Mouse (Mus musculus): ENCODE measurements around the gene Ssrp1. TPM values are rescaled to one million over a fixed set of nuclear protein-coding genes. Genes with fewer than 3 reads are reported as not detected.
A peak's percentile ranks its signal among the peaks of the same experiment; 100 is the strongest.

The Ssrp1 gene
- polyA plus RNA-seq, 1 experiment from 2014 or later, result 254 TPM

DNA sequence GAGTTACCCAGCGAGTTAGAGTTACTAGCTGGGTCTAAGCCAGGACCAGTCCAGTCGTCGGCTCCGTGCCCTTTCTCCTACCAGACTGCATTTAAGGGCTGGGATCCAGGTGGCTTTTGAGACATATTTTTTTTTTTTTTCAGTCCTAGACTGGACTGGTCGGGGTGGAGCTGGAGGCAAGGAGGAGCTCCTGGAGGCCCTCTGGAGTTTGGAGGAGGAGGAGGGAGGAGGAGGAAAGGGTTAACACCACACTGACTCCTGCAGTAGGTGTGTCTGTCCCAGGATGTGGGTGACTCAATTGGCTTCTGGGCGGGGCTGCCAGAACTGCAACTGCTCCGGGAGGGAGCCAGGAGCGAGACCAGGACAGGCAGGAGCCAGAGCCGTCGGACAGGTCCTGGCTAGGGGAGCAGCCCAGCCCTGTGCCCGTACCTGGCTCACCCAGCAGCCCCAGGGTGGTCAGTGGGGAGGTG lies 23.6 kb downstream of the Ssrp1 start:
- no peak for DNase-seq (ENCODE audit: low spot score)
- peak overlapping the region; percentile 30; the same call in 1 of the 2 replicates for H3K9ac ChIP-seq (ENCODE audit: low read length)
- H3K4me3 ChIP-seq (ENCODE audit: low read depth, low read length), result no peak overlapping the region
- peaks cover 82% of the 10 kb centered on the region for H3K36me3 ChIP-seq (ENCODE audit: control insufficient read depth, insufficient read depth, low read length)
- H3K9me3 ChIP-seq (replicated peaks; ENCODE audit: control insufficient read depth, low read length), result no peaks in the 10 kb centered on the region
- 0 out of 2 replicates have a peak, but pooled peaks cover 2% of the 10 kb centered on the region for H3K4me1 ChIP-seq (ENCODE audit: control insufficient read depth, insufficient read depth, low read length)
- H3K27me3 ChIP-seq (replicated peaks; ENCODE audit: control insufficient read depth, insufficient read depth, low read length), result no peaks in the 10 kb centered on the region
- ATAC-seq, result peak; percentile 12; the same call in 1 of the 2 replicates
- peak overlapping the region; percentile 17; the same call in 1 of the 2 replicates for H3K4me2 ChIP-seq (ENCODE audit: low read length)
- 18% methylated on average over 11 of the region's 11 CpGs for WGBS
- no peak overlapping the region for H3K27ac ChIP-seq (ENCODE audit: low read depth, low read length)

DNA sequence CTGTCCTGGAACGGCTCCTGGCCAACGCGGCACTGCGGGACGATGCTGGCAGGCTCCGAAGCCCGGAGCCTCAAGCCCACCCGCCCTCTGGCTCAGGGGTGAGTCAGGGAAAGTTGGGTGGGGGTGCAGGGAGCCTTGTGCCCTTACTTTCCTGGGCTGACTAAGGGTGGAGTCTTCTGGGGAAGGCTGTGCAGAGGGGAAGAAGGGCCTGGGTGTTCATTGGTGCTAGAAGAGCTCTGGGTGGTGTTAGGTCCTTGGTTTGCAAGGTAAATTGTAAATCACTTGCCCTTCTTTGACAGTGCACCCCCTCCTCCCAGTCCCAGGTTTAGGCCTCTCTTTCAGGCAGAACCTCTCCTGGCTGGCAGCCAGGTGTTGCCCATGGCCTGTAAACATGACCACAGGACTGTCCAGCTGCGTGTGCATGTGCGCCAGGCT lies 24.1 kb downstream of the Ssrp1 start:
- no peak overlapping the region for H3K27ac ChIP-seq (ENCODE audit: low read depth, low read length)
- H3K4me2 ChIP-seq (ENCODE audit: low read length), result peak overlapping the region; percentile 17; the same call in 1 of the 2 replicates
- 0 out of 2 replicates have a peak, but pooled peaks cover 2% of the 10 kb centered on the region for H3K4me1 ChIP-seq (ENCODE audit: control insufficient read depth, insufficient read depth, low read length)
- ATAC-seq (peak; percentile 45), DNase-seq (ENCODE audit: low spot score) (no peak)
- H3K9me3 ChIP-seq (replicated peaks; ENCODE audit: control insufficient read depth, low read length), result no peaks in the 10 kb centered on the region
- no peak overlapping the region for H3K9ac ChIP-seq (ENCODE audit: low read length)
- no peaks in the 10 kb centered on the region for H3K27me3 ChIP-seq (replicated peaks; ENCODE audit: control insufficient read depth, insufficient read depth, low read length)
- H3K4me3 ChIP-seq (ENCODE audit: low read depth, low read length), result no peak overlapping the region
- WGBS, result 40% methylated on average over 10 of the region's 10 CpGs
- peaks cover 79% of the 10 kb centered on the region for H3K36me3 ChIP-seq (ENCODE audit: control insufficient read depth, insufficient read depth, low read length)

DNA sequence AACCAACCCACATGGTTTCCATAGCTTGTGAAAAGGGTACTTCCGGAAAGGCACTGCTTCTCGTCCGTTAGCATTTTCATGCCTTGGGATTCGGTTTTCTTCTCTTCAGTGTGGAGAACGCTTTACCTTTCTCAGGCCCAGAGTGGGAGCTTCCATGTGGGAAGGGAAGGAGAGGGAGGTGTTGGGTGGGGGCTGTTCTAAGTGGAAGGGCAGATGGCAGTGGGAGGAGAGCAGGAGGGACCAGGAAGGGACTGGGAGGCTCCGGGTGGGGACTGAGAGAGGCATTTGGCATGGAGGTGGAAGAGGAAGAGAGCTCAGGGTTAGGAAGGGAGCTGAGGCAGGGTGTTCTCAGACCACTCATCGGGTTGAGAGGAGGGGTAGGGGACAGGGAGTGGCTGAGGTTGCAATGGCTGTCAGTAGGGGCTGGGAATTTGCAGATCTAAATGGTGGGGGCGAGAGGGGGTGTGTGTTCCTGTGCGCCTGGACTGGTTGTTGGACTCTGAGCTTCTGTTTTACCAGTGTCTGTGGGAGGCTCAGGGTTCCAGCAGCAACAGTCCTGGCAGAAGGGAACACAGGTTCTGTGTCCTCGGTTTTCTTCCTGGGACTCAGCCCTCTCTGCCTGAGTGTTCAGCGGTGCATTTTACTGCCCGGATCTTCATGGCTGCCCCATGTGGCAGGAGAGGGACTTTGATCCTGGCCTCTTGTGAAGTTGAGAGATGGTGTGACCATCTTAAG lies 28.3 kb downstream of the Ssrp1 start:
- peaks cover 58% of the 10 kb centered on the region for H3K36me3 ChIP-seq (ENCODE audit: control insufficient read depth, insufficient read depth, low read length)
- WGBS, result 92% methylated on average over 12 of the region's 12 CpGs
- no peak overlapping the region for H3K4me3 ChIP-seq (ENCODE audit: low read depth, low read length)
- DNase-seq (ENCODE audit: low spot score) (no peak), ATAC-seq (no peak)
- H3K4me2 ChIP-seq (ENCODE audit: low read length), result no peak overlapping the region
- no peak overlapping the region for H3K27ac ChIP-seq (ENCODE audit: low read depth, low read length)
- H3K27me3 ChIP-seq (replicated peaks; ENCODE audit: control insufficient read depth, insufficient read depth, low read length), result no peaks in the 10 kb centered on the region
- H3K9me3 ChIP-seq (replicated peaks; ENCODE audit: control insufficient read depth, low read length), result no peaks in the 10 kb centered on the region
- H3K4me1 ChIP-seq (ENCODE audit: control insufficient read depth, insufficient read depth, low read length), result 0 out of 2 replicates have a peak, but pooled peaks cover 2% of the 10 kb centered on the region
- H3K9ac ChIP-seq (ENCODE audit: low read length), result no peak overlapping the region

DNA sequence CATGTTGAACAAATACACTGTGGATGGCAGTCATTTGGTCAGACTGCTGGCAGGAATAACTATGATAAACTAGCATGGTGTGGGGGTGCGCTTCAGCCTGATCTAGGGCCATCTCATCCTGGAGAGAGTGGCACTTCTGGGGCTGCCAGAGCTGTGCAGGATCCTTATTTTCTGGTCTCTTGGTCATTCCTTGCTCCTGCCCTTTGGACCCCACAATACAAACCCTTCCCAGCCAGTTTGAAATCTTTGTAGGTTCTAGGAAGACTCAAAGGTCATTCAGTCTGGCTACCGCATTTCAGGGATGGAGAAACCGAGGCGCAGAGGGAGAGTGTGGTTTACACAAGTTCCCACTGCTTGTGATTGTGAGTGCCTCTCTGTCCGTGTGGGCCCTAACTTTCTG lies 29.9 kb downstream of the Ssrp1 start:
- Histone ChIP-seq H3K27me3 (replicated peaks; ENCODE audit: control insufficient read depth, insufficient read depth, low read length) (no peaks in the 10 kb centered on the region), H3K36me3 (ENCODE audit: control insufficient read depth, insufficient read depth, low read length) (peaks cover 67% of the 10 kb centered on the region), H3K9ac (ENCODE audit: low read length) (no peak overlapping the region)

DNA sequence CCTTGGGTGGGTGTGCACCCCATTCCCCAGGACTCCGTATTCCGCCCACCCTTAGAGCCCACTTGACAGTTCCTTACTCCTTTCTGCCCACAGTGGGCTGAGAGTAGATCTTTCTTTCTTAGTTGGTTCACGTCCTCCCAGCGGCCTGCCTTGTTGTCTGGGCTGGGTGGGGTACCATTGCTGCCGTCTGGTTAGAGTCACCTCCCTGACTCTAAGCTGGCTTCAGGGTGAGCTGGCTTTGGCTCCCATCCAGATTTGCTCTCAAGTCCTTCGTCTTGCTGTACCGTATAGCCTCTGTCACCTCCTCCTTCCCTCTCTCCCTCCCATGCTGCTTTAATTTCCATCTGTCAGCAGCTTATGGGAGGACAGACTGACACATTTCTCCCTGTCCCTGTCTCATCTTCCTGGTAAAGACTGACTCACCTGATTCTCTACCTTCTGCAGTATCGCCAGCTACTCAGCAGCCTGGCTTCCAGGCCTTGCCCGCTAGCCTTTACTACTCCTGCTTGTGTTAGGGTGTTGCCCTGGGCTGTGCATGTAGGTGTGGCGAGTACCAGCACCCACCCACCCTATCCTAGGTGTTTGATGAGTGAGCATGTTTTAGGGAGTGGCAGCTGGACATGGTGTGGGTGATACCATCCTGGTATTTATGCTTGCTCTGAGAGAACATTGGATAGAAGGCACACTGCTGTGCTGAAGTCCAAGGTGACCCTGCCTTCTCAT lies 31.0 kb downstream of the Ssrp1 start:
- DNase-seq (ENCODE audit: low spot score), result no peak
- no peaks in the 10 kb centered on the region for H3K27me3 ChIP-seq (replicated peaks; ENCODE audit: control insufficient read depth, insufficient read depth, low read length)
- H3K36me3 ChIP-seq (ENCODE audit: control insufficient read depth, insufficient read depth, low read length), result peaks cover 63% of the 10 kb centered on the region
- WGBS, result 71% methylated on average over 10 of the region's 10 CpGs
- H3K27ac ChIP-seq (ENCODE audit: low read depth, low read length), result no peak overlapping the region
- H3K4me2 ChIP-seq (ENCODE audit: low read length), result no peak overlapping the region
- H3K9ac ChIP-seq (ENCODE audit: low read length), result no peak overlapping the region
- no peak for ATAC-seq
- no peak overlapping the region for H3K4me3 ChIP-seq (ENCODE audit: low read depth, low read length)
- no peaks in the 10 kb centered on the region for H3K9me3 ChIP-seq (replicated peaks; ENCODE audit: control insufficient read depth, low read length)
- no peaks in the 10 kb centered on the region for H3K4me1 ChIP-seq (ENCODE audit: control insufficient read depth, insufficient read depth, low read length)

More for the DNA sequence above, 29.9 kb downstream of the Ssrp1 start:
- H3K4me2 ChIP-seq (ENCODE audit: low read length), result no peak overlapping the region
- H3K9me3 ChIP-seq (replicated peaks; ENCODE audit: control insufficient read depth, low read length), result no peaks in the 10 kb centered on the region
- no peak overlapping the region for H3K27ac ChIP-seq (ENCODE audit: low read depth, low read length)
- WGBS, result 96% methylated on average over 5 of the region's 5 CpGs
- no peak for ATAC-seq
- H3K4me1 ChIP-seq (ENCODE audit: control insufficient read depth, insufficient read depth, low read length), result no peaks in the 10 kb centered on the region
- DNase-seq (ENCODE audit: low spot score), result no peak
- H3K4me3 ChIP-seq (ENCODE audit: low read depth, low read length), result no peak overlapping the region

DNA sequence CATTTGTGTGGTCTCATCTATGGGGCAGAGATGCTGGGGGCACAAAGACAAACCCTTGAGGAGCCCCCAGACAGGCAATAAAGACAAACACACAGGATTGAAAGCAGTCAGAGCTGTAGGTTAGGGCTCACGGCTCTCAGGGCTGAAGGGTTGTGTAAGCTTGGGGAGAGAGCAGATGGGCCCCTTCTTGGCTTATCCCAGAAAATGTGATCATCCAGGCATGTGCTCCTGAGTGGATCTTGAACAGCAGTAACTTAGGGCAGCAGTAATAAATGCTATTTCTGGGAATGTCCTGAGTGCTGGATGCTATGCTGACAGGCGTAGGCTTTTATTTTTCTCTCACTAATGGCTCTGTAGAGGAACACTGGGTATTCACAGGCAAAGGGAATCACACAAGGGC lies 31.6 kb downstream of the Ssrp1 start:
- peaks cover 57% of the 10 kb centered on the region for H3K36me3 ChIP-seq (ENCODE audit: control insufficient read depth, insufficient read depth, low read length)
- no peak for ATAC-seq
- 85% methylated on average over 2 of the region's 2 CpGs for WGBS

DNA sequence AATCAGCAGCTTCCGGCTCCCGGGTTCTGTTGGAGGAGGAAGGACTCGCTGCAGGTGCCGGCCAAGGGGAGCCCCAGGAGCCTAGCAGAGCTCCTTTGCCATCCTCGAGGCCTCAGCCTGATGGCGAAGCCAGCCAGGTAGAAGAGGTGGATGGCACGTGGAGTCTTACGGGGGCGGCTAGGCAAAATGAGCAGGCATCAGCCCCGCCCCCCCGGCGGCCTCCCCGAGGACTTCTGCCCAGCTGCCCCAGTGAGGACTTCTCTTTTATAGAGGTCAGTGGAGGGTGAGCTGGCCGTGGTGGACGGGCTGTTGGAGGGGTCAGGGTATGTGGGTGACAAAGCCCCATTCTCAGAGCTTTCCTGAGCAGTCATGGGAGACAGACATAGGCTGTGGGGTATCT lies 33.1 kb downstream of the Ssrp1 start:
- H3K9ac ChIP-seq (ENCODE audit: low read length), result no peak overlapping the region
- ATAC-seq, result no peak
- H3K36me3 ChIP-seq (ENCODE audit: control insufficient read depth, insufficient read depth, low read length), result peaks cover 46% of the 10 kb centered on the region
- H3K27ac ChIP-seq (ENCODE audit: low read depth, low read length), result no peak overlapping the region
- no peak for DNase-seq (ENCODE audit: low spot score)
- no peak overlapping the region for H3K4me3 ChIP-seq (ENCODE audit: low read depth, low read length)
- no peak overlapping the region for H3K4me2 ChIP-seq (ENCODE audit: low read length)
- 73% methylated on average over 15 of the region's 15 CpGs for WGBS
- no peaks in the 10 kb centered on the region for H3K27me3 ChIP-seq (replicated peaks; ENCODE audit: control insufficient read depth, insufficient read depth, low read length)
- no peaks in the 10 kb centered on the region for H3K4me1 ChIP-seq (ENCODE audit: control insufficient read depth, insufficient read depth, low read length)
- no peaks in the 10 kb centered on the region for H3K9me3 ChIP-seq (replicated peaks; ENCODE audit: control insufficient read depth, low read length)

More for the DNA sequence above, 31.6 kb downstream of the Ssrp1 start:
- Histone ChIP-seq H3K4me3 (ENCODE audit: low read depth, low read length) (no peak overlapping the region), H3K9ac (ENCODE audit: low read length) (no peak overlapping the region), H3K4me2 (ENCODE audit: low read length) (no peak overlapping the region), H3K9me3 (replicated peaks; ENCODE audit: control insufficient read depth, low read length) (no peaks in the 10 kb centered on the region), H3K4me1 (ENCODE audit: control insufficient read depth, insufficient read depth, low read length) (no peaks in the 10 kb centered on the region), H3K27me3 (replicated peaks; ENCODE audit: control insufficient read depth, insufficient read depth, low read length) (no peaks in the 10 kb centered on the region), H3K27ac (ENCODE audit: low read depth, low read length) (no peak overlapping the region)
- no peak for DNase-seq (ENCODE audit: low spot score)

DNA sequence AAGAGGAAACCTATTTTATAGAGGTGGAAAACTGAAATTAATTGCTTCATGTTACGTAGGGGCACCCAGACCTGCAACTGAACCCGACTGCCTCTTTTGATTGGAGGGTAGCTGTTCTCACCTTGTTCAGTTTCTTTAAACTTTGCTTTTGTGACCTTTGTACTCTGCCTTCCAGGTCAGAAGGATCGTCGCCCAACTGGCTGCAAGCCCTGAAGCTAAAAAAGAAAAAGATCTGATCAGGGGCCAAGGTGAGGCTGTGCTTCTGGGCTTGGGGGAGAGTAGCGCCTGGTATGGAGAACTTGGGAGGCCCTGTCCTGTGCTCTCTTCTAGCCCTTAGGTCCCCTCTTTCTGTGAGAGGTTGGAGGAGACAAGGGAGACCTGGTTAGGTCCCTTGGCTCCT lies 34.9 kb downstream of the Ssrp1 start:
- H3K36me3 ChIP-seq (ENCODE audit: control insufficient read depth, insufficient read depth, low read length), result peaks cover 33% of the 10 kb centered on the region
- DNase-seq (ENCODE audit: low spot score) (no peak), ATAC-seq (no peak)
- no peaks in the 10 kb centered on the region for H3K27me3 ChIP-seq (replicated peaks; ENCODE audit: control insufficient read depth, insufficient read depth, low read length)
- no peak overlapping the region for H3K4me2 ChIP-seq (ENCODE audit: low read length)
- no peak overlapping the region for H3K9ac ChIP-seq (ENCODE audit: low read length)
- WGBS, result 95% methylated on average over 5 of the region's 5 CpGs
- H3K4me3 ChIP-seq (ENCODE audit: low read depth, low read length), result no peak overlapping the region
- no peaks in the 10 kb centered on the region for H3K9me3 ChIP-seq (replicated peaks; ENCODE audit: control insufficient read depth, low read length)
- no peaks in the 10 kb centered on the region for H3K4me1 ChIP-seq (ENCODE audit: control insufficient read depth, insufficient read depth, low read length)
- H3K27ac ChIP-seq (ENCODE audit: low read depth, low read length), result no peak overlapping the region

DNA sequence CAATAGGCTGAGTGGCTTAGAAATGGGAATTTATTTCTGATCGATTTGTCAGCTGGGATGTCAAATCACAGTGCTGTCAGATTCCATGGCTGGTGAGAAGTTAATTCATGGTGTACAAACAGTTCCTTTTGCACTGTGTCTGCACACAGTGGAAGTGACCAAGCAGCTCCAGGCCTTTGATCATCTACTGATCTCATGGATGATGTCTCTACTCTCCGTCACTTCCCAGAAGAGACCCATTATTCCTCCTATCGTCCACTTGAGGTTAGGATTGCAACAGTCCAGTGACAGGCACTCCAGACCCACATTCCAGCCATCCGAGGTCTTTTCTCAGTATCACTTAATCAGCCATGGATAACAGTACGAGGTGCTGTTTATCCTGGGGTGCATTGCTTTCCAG lies 36.7 kb downstream of the Ssrp1 start:
- DNase-seq (ENCODE audit: low spot score) (no peak), ATAC-seq (no peak)
- no peak overlapping the region for H3K4me2 ChIP-seq (ENCODE audit: low read length)
- no peaks in the 10 kb centered on the region for H3K4me1 ChIP-seq (ENCODE audit: control insufficient read depth, insufficient read depth, low read length)
- 88% methylated on average over 5 of the region's 5 CpGs for WGBS
- no peak overlapping the region for H3K27ac ChIP-seq (ENCODE audit: low read depth, low read length)
- no peak overlapping the region for H3K9ac ChIP-seq (ENCODE audit: low read length)
- H3K27me3 ChIP-seq (replicated peaks; ENCODE audit: control insufficient read depth, insufficient read depth, low read length), result no peaks in the 10 kb centered on the region
- H3K9me3 ChIP-seq (replicated peaks; ENCODE audit: control insufficient read depth, low read length), result no peaks in the 10 kb centered on the region
- peaks cover 32% of the 10 kb centered on the region for H3K36me3 ChIP-seq (ENCODE audit: control insufficient read depth, insufficient read depth, low read length)
- H3K4me3 ChIP-seq (ENCODE audit: low read depth, low read length), result no peak overlapping the region

Measured in forebrain, embryonic 14.5 days (tissue).